Mouse (Mus musculus) CD4-positive, CD25-positive, alpha-beta regulatory T cell, adult 4 months (primary cell): ENCODE data around the gene Rreb1. TPM values are rescaled to one million over a fixed set of nuclear protein-coding genes. Genes with fewer than 3 reads are reported as not detected.
"Not testable (repeated sequence)": the region's sequence is repeated elsewhere in the genome, so short reads cannot be mapped to it uniquely, and the experiment has no call there.

Source experiments
- ATAC-seq: one replicate; pipeline ENCODE4 v1.8.0; 2017
- polyA plus RNA-seq, 2 experiments: library from polyadenylated mRNA; unstranded; fragments of 100-300 nt; shearing (Covaris generic); gene quantifications; one replicate each; pipeline ENCODE4 v1.2.1; 2017

Rreb1 gene
- polyA plus RNA-seq, 2 experiments from 2014 or later = 6.7 to 7.9 TPM

DNA sequence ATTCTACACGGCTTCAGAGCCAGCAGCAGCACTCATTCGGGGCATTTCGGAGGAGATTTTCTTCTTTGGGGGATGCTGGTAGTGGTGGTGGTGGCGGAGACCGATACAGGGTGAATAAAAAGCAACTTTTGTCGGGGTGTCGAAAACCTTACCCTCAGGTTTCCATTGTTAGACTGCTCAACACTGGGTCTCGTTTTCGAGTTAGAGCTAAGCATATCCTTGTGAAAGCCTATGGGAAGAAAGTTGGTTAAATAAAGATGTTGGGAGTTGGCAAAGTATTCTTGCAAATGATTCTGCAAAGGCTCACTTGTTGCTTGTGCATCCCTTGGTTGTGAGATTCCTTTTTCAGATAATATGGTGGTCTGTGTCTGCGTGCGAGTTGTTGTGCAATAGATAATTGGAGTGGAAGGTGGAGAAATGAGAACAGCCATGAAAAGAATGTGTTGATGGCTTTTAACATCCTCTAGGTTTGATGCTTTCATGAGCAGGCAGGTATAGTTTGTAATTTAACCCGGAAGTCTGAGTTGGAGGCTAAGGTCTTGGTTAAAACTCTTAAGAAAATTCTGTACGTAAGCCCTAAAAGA is 49.9 kb downstream of the Rreb1 start:
- ATAC-seq = no peak

DNA sequence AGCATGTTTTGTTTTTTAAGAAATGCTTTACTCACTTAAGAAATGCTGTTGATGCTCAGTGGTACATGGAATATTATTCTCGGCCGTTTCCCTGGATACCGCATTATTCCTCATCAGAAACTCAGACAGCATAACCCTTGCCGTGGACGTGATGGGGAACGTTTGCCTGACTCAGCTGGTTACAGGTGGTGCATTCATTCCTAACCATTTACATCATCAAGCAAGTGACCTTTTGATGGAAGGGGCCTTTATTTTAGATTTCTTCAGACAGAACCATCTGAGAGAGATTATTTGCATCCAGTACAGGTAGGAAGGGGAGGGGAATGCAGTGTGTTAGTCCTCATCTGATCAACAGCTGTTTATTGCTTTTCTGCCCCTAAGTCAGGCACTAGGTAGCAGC is 50.7 kb downstream of the Rreb1 start:
- no peak for ATAC-seq

DNA sequence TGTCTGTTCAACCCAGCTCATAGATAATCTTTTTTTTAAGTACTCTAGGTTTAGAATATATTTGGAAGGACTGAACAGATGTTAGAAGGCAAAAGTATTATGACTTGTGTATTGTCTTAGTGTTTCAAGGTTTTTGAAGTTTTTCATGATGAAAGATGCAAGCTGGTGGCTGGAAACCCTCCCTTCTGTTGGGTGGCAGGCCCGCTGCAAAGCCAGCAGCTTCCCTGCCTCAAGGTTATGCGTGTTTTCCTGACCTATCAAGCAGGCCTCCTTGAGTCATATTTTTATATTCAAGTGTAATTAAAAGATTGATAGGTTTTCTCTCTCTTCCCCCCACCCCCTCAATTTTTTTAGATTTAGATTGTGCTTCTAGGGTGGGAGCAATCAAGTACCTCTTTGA is 52.1 kb downstream of the Rreb1 start:
- no peak for ATAC-seq

DNA sequence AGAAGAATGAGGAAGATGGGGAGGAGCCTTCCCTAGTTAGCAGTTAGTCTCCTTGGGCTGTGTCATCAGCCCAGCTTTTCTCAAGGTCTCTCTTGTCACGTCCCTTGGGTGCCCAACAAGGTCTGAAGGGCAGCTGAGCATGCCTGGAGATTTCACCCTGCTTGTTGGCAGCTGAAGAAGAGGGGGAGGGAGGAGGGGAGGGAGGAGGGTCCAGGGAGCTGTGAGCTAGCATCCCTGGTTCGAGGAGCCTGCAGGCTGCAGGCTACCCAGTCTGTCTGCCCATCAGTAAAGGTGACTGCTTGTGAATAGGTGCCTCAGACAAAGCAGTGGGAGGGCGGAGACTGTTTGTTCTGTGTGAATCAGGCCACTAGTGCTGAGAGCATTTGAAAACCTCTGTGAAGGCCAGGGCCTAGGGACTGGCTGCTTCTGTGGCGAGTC is 52.7 kb downstream of the Rreb1 start:
- no peak for ATAC-seq

DNA sequence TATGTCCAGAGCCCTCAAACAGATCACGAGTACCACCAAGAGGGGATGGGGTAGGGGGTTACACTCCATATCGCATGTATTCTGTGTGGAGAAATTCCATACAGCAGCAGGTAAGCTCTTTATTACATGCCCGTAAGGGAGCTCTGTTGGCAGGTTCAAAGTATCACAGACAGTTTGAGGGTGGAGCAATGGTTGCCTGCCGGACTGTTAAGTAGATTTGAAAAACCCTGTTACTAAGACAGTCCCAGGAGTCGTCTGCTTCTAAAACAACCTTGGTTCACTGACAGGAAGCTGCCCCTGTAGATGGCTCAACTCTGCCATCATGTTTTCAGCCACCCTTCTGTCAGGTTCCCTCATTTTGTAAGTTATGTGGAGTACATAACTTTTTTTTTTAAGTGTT is 54.3 kb downstream of the Rreb1 start:
- no peak for ATAC-seq

DNA sequence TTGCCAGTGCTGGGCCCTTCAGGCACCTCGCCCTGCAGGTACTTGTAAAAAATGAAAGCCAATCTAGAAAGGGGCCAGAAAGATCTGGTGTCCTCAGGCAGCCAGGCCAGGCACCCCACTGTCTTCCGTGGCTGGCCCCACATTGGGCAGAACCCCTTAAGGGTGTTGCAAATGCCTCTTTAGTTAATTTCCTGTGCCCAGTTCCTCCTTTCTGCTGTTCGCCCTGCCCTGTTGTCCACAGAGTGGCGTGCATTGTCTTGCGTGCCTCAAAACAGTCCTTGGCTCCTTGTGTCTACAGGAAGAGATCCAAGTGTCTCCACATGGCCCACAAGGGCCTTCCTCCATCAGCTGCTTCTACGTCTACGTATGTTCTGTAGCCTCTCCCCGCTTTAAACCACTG is 55.3 kb downstream of the Rreb1 start:
- no peak for ATAC-seq

DNA sequence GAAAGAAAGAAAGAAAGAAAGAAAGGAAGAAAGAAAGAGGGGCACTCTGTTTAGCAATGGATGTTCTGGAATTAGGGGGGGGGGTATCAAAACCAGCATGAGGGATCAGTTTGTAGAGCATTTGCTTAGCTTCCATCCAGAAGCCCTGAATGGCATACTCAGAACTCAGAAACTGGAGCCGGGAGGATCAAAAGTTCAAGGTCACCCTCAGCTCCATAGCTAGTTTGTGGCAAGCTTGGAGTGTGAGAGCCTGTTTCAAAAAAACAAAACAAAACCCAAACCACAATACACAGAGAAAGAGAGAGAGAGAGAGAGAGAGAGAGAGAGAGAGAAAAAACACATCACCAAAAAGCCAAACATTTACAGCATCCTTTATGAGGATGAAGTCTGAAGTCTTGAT is 57.1 kb downstream of the Rreb1 start:
- ATAC-seq = no peak

DNA sequence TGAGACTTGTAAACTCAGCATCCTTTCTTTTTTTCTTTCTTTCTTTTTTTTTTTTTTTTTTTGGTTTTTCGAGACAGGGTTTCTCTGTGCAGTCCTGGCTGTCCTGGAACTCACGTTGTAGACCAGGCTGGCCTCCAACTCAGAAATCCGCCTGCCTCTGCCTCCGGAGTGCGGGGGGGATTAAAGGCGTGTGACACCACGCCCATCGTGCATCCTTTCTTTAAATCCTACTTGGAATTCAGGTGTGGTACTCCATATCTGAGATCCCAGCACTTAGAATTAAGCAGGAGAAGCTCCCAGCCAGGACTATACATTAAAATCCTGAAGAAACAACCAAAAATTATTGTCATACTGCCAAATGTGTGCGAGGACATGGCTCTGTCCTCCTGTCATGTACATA is 57.6 kb downstream of the Rreb1 start:
- not testable (repeated sequence) for ATAC-seq

DNA sequence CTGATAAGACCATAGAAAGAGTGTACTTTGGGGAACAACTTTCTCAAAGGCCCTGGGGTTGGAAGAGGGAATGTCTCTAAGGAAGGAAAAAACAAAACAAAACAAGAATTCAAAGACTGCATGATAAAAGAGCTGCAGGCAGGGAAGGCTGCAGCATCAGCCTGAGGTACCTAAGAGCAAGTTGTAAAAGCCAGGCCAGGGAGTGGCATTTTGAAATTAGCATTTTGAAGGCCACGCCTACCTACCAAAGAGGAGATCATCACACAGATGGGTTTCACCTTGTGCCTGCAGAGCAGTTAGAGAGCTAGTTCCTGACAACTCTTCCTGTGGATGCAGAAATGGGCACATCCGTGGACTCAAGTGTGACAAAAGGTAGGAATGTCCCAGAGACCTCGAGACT is 59.2 kb downstream of the Rreb1 start:
- no peak for ATAC-seq

DNA sequence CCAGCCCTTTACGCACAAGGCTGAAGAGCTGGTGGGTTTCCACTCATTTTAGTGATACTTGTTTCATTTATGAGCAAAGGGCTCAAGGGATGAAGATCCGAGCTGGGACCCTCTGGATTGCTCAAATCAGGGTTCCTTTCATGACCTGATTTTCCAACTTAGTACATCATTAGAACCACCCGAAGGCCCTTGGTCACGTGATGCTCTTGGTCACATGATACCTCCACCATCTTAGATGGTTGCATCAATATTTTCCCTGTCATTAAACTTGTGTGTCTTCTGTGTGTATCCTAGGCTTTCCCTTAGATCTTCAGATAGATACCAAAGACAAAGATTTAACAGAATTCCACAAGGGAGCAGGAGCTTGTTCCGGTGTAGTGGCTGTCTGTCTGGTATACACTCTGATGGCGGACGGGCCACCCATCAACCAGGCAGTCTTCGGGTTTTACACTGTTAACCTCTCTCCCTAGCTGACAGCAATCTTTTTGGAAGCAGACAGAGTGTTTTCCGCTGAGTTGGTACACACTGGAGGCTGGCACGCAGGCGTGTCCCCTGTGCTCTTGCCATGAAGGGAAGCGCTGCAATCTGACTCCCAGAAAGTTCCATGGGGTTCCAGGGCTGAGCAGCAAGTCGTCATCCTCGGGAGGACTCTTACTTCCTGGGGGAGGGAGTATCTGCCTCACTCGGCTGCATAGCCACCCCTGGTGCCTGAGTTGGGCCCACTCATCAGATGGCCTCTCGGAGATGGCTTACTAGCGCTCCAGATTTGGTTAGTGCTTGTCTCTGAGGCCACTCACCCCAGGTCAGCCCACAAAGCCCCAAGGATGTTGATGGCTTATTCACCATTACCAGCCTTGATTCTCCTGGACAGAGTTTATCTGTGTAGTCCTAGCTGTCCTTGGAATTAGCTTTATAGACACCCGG is 60.3 kb downstream of the Rreb1 start:
- no peak for ATAC-seq

DNA sequence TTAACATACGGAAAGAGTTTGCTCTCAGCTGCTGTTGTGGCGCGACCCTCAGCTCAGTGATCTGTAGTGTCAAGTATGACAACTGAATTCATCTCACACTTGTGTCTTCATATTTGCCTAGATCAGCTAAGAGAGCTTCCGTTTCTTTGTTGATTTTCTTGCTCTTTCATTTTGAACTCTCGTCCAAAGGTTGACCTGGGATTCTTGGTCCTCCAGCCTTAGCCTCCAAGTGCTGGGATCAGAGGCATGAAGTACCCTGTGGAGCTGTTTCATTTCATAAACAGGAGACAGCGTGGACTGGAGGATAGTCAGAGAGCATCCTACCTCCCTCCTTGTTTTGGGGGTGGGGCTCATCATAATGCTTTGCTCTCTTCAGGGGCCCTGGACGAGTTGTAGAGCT is 65.0 kb downstream of the Rreb1 start:
- no peak for ATAC-seq

DNA sequence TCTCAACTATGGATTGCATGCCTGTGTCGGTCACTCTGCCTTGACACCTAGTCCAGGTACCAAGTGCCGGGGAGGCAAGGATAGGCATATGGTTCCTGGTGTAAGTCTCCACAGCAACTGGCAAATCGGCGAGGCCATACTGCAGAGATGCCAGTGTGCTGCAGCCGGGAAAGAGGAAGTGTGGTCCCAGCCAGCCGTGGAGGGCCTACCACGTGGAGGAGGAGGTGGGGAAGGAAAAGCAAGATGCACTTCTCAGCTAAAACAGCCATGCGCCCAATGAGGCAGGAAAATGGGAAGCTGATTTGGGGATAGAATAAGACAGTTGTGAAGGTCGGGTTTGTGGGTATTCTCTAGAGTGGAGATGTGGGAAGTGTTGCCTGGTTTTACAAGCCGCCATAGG is 65.6 kb downstream of the Rreb1 start:
- ATAC-seq = no peak

DNA sequence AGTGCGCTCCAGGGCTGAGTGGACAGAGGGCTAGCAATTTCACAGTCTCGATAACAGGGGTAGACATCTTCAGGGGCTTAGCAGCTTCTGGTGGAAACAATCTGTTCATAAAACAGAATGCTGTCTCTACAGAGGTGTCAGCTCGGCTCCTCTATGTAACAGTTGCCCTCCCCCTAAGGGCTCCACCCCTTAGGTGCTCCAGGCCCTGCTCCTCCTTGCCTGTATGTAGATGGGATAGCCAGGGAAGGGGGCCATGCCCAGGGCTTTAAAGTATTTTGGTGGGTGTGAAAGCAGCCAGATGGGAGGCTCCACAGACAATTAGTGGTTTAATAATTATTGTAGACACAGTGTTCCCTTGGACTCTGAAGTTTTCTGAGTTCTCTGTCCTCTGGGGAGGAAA is 67.0 kb downstream of the Rreb1 start:
- ATAC-seq = no peak

DNA sequence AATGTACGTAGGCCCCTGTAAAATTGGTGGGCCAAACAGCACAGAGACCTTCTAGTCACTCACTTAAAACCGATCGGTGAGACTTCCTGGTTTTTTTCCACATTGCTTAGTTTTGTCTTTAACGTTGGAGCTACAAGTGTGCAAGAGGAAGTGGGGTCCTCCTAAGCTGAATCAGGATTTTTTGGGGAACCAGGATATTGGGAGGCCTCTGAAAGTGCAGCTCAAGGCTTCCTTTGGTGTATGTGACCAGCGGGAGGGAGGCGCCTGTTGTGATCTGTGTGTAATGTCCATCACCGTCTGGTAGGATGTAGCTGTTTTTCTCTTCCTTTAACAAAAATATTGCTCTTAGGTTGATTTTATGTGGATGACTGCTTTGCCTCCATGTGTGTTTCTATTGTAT is 67.4 kb downstream of the Rreb1 start:
- no peak for ATAC-seq

DNA sequence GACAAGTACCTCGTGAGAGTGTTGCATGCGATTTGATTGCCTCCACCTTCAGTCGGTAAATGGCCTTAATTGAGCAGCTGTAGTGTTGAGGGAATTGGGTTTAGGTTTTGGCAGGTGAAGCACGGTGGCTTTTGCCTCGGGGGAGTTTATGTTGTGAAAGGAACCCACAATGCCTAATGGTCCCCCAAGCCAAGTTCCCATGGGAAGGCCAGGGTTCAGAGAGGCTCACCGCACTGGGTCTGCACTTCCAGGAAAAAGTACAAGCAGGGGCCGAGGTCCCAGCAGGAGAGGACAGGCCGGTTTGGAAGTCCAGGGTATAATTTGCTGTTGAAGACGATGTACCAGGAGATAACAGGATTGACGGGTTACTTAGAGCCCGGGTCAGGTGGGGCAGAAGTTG is 68.3 kb downstream of the Rreb1 start:
- ATAC-seq = no peak

DNA sequence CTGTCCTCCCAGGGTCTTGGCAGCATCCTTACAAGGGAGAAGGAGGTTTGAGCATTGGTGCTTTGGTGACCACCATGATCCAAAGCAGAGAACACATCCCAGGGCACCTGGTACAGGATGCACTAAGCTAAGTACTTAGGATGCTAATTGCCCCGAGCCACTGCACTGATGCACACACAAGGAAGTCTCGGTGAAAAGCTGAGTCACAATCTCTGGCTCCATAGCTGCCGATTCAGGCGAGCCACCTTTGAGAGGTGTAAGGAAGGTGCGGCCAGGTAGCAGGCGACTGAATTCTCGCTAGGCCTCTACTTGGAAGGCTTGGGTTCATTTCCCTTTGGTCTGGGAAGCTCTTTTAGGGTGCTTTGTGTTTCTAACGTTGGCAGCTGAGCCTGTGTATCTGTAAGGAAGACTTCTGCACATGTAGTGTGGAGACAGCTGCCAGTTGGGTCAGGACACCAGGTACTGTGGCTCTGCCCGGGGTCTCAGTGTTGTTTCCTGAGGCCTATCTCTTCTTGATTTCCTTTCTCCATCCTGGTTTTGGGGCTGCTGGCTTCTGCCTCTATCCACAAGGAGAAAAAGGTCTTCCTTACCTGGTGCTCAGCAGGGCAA is 68.9 kb downstream of the Rreb1 start:
- no peak for ATAC-seq

DNA sequence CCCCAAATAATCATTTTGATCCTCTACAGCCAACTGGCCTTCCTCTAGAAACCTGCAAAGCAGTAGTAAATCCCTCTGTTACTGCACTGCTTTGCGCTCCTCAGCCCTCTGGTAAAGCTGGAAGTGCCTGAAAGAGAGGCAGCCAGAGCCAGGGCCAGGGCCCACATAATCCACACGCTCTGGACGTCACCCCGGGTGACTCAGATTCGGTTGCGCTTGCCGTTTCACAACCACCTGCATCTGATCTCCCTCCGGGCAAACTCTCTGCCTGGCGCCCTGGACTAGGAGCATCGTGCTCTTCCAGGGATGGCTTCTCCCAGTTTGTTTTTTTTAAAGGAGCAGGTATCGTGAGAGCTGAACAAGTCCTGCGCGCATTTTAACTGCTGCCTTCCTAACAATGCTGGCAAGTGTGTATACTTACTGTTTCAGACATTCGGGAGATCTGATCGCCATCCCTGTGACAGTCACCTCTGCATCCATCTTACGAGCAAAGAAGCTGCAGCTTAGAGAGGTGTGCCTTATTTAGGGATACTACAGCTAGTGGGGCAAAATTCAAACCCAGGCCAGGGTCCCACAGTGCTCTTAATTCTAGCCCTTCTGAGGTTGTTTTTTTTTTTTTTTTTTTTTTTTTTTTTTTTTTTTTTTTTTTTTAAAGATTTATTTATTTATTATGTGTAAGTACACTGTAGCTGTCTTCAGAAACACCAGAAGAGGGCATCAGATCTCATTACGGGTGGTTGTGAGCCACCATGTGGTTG is 69.6 kb downstream of the Rreb1 start:
- no peak for ATAC-seq

DNA sequence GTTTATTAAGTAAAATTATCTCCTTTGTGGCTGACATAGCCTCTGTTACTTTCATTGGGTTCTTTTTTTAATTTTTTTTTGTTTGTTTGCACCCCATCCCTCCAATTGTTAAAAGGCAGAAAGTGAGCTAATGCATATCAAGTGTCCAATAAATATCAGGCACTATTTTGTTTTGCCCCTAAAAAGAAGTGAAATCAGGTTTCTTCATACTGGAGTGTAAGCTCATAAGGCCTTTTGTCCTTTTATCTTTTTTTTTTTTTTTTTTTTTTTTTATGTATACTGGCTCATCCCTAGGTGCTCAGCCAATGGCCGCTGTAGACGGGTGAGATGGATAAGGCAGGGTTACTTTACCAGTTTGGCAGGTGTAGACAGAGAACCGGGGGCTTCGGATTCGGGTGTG is 70.2 kb downstream of the Rreb1 start:
- ATAC-seq = no peak

DNA sequence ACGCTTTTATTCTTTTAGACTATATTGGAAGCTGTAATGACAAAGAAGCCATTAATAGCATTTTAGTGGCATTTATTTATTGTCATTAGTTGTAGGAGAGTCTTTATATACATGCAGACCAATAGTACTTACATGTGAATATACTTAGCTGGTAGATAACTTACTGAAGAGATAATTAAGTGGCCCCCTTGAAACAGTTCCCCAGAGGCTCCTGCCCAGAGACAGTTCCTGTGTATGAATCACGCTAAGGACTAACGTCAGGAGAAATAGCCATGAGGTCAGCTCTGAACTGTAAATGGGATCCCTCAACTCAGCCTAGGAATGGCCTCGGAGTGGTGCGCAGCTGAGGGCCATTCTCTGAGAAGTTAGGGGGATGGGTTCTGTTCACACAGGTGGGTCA is 73.4 kb downstream of the Rreb1 start:
- ATAC-seq = no peak

DNA sequence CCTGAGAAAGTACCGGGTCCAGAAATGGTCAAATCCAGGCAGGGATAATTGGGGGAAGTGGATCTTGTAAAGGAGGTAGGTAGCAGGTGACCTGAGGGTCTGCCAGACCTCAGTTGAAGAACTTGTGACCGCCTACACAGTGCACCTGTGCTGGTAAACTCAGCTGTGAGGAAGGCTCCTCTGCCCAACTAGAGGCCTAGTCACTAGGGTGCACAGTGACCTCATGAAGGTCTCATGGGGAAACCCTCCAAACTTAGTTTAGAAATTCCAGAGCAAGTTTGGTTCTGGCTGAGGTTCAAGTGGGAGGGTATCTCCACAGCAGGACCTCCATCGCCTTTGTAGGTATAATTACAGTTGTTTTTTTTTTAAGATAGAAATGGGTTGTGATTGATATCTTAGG is 74.7 kb downstream of the Rreb1 start:
- ATAC-seq = no peak

DNA sequence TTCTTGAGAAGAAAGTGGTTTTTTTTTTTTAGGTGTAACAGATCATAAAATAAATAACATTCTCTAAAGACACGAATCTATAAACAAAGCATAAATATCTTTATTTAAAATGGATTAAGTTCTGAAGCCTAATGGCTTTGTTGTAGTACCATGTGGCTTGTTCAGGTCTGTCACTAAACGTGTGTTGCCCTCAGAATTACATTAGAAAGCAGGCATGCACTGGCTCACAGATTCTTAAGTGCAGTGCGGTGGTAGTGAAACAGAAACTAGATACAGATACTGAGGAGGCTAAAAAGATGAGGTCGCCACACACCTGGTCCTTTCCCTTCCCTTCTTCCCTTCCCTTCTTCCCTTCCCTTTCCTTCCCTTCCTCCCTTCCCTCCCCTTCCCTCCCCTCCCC is 75.2 kb downstream of the Rreb1 start:
- ATAC-seq = peak; percentile 56

DNA sequence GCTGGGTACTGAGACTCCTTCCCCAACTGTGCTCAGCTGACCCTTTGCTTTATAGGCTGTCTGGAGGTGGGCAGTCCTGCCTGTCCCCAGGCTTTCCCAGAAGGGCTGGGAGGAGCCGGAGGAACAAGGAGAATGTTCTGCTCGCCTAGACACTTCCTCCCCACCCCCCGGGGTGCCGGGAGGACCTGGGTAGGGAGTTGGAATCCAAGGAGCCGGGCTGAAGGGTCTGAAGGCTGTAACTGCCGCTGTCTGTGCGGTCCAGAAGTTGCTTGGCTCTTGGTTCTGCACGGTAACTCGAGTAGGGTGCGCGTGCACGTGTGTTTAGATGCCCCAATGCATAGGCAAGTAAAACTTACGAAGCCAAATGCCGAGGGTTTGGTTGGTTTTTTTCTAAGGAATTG is 75.8 kb downstream of the Rreb1 start:
- no peak for ATAC-seq
